Mouse (Mus musculus) C2C12 (cell line): Measurements from ENCODE around the gene Wnt3.

Source experiments
- CTCF ChIP-seq: IDR thresholded peaks from one replicate; pipeline ENCODE4 v1.5.1; 2011; ENCODE audit not compliant: control insufficient read depth, insufficient read depth, insufficient read length
- MAX ChIP-seq: IDR thresholded peaks from one replicate; pipeline ENCODE4 v1.6.1; 2011; ENCODE audit warnings: mild to moderate bottlenecking, control low read depth
- MYOD1 ChIP-seq: IDR thresholded peaks from one replicate; pipeline ENCODE4 v1.6.1; 2011; ENCODE audit warnings: low read depth; ENCODE audit not compliant: control insufficient read depth, insufficient read length
- MYOG ChIP-seq: IDR thresholded peaks from one replicate; pipeline ENCODE4 v1.6.1; 2011; ENCODE audit not compliant: control insufficient read depth, insufficient read length; ENCODE audit errors: extremely low read depth
- USF1 ChIP-seq: IDR thresholded peaks from one replicate; pipeline ENCODE4 v1.6.1; 2011; ENCODE audit warnings: low read depth, mild to moderate bottlenecking, control low read depth, moderate library complexity

- no peak for TF ChIP-seq CTCF
- TF ChIP-seq MYOG = no peak
- no peak for TF ChIP-seq USF1
- no peak for TF ChIP-seq MYOD1
- TF ChIP-seq MAX = no peak
Observed at GRCm38 (mm10) chr11:103733961-103734360, 40.0 kb upstream of the Wnt3 start.
